Mouse (Mus musculus): ENCODE measurements around the gene Apobec1. TPM values are rescaled to one million over a fixed set of nuclear protein-coding genes. Genes with fewer than 3 reads are reported as not detected.
"Not testable (repeated sequence)": the region's sequence is repeated elsewhere in the genome, so short reads cannot be mapped to it uniquely, and the experiment has no call there.

Gene Apobec1
- total RNA-seq (2022): 1 to 10 TPM; 1.7 to 5.5 (median 4.9) TPM

DNA sequence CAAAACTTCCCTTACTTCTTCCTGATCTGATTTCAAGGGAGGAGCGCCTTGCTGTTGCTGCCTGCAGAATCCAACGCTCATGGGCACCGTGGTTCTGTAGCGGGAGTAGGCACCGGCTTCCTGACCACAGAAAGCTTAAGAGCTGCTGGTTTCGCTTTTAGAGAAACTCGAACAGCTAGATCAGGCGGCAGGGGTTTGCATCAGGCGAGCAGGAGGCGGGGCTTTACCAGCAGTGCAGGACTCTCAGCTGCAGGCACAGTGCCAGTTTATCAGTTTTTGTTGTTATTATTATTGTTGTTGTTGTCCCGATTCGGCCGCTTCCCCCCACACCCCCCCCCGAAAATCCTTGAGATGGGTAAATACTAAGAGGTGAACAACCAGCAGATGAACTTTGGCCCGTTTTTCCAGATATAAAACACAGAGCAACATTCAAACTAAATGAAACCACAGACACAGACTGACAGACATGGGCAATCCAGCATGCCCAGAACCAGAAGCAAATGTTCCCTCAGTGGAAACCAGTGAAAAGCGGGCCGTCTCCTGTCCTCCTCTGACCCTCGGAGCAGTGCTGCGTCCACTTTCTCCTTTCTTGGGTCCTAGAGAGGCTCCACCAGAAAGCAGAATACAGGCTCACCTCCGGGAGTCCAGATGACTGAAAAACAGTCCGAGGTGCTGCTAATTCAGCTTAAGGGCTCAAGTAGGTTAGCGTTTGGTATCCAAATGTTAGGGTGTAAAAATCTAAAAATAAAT lies at the start of gene Apobec1:
TSS of gene Apobec1 (minus strand) at position 203 of the 750 bp plus-strand sequence.
- DNase-seq (ENCODE audit: low spot score): peak; percentile 82

DNA sequence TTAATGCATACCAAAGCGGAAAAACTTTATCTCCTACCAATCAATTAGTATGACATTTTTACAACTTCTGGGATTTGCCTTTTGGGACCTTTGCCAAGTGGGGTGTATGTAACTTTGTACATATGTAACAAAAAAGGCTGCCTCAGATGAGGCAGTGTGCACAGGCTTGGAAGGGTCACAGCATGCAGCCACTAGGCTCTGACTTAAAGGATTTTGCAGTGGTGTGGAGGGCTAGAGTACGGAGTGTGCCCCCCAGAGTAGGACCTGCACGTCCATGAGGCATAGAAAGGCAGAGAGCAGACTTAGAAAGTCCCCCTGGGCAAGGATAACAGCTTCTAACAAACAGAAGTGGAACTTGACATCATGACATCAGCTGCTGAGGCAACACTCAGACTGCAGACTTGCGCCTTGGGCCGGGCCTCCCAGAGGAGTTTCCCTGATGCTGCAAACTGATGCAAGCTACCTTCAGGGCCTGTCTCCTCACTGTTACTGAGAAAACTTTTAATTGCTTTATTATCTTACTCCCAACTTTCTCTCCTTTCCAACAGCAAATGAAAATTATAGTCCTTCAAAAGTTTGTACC lies 48.2 kb upstream of the Apobec1 start:
- DNase-seq (ENCODE audit: low spot score): no peak

DNA sequence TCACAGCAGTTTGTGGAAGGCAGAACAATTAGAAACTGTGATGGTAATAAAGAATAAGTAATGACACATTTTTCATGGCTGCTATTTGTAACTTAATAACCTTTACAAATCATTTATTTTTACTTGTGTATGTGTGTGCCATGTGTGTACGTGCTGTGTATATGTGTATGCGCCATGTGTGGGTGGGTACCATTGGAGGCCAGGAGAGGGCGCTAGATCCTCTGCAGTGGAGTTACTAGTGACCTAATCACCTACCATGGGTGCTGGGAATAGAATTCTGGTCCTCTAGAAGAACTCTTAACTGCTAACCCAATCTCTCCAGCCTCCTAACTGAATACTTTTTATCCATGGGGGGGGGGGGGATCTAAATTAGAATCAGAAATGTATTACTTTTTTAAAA lies 47.7 kb upstream of the Apobec1 start:
- DNase-seq (ENCODE audit: low spot score): no peak

DNA sequence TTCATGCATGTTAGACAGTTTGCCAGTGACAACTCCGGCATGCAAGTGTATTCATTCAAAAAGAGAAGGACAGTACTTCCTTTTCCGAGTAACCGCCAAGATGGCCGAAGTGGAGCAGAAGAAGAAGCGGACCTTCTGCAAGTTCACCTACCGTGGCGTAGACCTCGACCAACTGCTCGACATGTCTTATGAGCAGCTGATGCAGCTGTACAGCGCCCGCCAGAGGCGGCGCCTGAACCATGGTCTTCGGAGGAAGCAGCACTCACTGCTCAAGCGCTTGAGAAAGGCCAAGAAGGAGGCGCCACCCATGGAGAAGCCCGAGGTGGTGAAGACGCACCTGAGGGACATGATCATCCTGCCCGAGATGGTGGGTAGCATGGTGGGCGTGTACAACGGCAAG lies 42.0 kb upstream of the Apobec1 start:
- not testable (repeated sequence) for DNase-seq (ENCODE audit: low spot score)

DNA sequence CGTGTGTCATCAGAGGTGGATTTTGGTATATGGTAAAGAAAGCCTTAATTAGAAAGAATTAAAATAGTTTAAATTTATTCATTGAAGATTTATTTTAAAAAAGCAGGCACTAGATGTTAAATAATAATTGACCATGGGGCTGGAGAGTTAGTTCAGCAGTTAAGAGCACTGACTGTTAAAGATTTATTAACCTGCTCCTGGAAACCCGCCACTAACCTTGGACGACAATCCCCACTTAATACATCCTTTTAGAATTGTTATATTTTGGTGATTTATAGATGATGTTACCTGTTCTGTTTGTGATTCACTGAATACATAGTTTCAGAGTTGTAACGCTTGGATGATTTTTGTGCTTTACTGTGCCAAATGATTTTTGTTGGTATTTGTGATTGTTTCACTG lies 35.3 kb upstream of the Apobec1 start:
- DNase-seq (ENCODE audit: low spot score): not testable (repeated sequence)

DNA sequence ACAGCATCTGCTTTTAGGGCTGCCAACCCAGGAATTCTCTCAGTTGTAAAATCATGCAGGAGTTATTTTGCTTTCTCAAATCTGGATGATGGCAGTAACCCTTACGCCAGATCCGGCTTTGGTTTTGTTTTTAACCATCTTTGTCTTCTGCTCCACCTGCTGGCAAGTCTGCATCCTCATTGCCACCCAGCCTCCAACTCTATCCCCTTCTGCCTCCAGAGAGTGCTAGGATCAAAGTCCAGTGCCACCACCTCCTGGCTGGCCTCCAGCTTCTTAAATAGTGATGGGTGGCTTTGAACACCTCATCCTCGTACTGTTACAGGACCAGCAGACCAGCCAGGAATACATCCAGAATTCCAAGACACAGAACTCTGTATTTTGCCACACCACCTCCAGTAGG lies 34.4 kb upstream of the Apobec1 start:
- no peak for DNase-seq (ENCODE audit: low spot score)

DNA sequence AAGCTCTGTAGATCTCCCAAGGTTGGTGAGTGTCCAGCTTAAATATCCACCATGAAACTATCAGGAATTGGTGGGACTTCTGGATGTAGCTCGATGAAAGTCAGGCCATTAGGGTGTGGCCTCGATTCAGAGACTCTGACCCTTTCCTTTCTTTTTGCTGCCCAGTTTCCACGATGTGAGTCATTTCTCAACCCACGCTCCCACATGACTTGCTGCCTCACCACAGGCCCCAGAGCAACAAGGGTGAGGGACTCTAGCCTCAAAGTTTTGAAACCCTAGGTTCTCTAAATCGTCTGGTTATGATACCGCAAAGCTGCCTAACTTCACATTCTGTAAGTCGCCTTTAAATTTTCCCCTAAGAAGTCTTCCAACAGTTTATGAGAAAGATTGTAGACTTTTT lies 33.1 kb upstream of the Apobec1 start:
- DNase-seq (ENCODE audit: low spot score): peak; percentile 17

DNA sequence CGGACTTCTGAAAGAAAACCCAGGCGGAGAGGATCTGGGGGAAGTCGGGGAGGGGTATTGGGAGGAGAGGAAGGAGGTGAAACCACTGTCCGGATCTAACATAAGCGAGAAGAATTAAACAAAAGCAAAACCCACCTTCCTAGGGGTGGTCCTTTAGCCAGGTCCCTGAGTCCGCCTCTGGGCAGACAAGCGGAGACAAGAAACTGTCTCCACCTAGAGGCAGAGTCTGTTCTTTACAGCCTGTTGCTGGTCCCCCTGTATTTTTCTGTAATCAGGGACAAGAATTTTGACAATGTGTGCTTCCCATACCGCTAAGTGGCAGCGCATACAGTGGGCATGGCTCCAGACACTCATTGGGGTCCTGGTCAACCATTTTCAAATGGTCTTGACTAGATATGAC lies 31.2 kb upstream of the Apobec1 start:
- peak; percentile 39 for DNase-seq (ENCODE audit: low spot score)

DNA sequence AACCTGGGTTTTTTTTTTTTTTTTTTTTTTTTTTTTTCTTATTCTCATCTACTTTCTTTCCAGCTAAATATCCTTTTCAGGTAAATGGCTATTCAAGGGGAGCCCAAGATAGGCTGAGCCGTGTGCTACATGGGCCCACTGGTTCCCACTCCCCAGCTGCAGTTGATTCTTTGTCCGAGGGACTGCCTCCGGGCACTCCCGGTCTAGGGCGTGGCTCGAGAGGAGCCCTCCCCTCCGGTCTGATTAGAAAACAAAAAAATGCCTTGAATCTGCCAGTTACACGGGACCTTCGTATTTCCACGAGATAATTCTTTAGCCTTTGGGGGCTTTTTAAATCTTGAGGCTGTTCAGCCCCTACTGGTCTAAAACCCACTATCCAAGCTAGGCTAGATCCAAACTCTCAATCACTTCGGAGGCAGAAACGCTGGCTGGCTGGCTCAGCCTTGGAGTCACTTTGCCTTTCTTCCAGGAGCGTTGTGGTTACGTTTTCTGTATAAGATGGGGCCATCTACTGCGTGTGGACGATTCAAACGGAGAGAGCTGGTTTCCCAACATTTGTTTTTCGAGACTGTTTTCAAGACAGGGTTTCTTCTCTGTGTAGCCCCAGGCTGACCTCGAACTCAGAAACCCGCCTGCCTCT lies 25.3 kb upstream of the Apobec1 start:
- DNase-seq (ENCODE audit: low spot score): no peak

DNA sequence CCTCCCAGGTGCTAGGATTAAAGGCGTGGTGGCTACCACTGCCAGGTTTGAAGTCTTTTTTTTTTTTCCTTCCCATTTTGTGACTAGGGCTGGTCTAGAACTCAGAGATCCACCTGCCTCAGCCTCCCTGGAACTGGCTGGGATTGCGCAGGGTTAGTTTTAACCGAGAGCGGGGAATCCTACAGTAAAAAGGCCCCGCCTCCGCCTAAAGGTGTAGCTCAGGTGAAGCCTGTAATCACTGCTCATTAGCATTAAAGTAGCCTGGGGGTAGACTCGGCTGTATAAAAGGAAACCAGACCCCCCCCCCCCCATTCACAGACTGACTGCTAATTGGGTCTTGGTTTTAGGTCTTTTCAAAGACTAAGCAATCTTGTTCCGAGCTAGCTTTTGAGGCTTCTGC lies 23.9 kb upstream of the Apobec1 start, which contains the start of gene Dppa3:
TSS of gene Dppa3 (plus strand) at position 301 of the 400 bp plus-strand sequence.
- no peak for DNase-seq (ENCODE audit: low spot score)

DNA sequence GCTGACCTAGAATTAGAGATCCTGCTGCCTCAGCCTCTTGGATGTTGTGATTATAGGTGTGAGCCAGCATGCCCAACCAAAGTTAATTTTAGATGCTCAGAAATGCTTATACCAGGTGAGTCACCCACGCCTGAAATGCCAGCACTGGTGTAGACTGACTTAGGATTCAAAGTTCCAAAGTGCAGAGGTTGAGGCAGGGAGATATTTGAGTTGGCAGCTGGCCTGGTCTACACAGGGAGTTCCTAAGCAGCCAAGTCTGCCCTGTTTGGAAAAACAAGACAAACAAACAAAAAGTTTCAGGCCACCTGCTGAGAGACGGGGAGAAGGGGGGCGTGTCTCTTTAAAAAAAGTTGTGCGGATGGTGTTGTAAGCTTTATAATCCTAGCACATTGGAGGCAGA lies 22.9 kb upstream of the Apobec1 start:
- no peak for DNase-seq (ENCODE audit: low spot score)

DNA sequence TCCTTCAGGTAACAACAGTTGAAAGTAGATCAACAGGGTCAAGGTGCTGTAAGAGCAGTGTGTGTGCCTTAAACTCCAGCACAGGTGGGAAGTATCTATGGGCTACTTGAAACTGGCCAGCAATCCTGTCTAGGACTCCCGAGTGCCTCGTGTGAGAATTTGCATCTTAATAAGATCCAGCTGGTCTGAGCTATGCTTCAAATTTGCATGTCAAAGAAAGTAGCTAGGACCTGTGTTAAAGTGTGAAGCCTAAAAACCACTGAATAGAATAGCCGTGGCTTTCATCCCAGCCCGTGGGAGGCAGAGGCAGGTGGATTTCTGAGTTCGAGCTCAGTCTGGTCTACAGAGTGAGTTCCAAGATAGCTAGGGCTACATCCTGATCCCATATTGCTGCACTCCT lies 22.2 kb upstream of the Apobec1 start:
- DNase-seq (ENCODE audit: low spot score): no peak

DNA sequence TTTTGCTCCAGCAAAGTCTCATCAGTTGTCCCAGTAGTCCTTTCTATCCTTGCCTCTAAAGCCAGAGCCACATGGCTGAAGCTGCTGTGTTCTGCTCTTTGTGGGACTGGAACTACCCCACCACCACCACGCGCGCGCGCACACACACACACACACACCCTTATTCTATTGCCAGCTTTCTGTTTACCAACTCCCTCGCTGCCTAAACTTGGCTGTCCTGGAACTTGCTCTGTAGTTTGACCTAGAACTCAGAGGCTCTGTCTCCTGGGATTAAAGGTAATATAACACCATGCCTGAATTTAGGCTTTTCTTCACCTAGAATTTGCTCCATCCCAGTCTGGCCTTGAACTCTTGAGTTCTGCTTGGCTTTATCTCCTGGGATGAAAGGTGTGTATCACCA lies 18.8 kb upstream of the Apobec1 start:
- DNase-seq (ENCODE audit: low spot score): no peak

DNA sequence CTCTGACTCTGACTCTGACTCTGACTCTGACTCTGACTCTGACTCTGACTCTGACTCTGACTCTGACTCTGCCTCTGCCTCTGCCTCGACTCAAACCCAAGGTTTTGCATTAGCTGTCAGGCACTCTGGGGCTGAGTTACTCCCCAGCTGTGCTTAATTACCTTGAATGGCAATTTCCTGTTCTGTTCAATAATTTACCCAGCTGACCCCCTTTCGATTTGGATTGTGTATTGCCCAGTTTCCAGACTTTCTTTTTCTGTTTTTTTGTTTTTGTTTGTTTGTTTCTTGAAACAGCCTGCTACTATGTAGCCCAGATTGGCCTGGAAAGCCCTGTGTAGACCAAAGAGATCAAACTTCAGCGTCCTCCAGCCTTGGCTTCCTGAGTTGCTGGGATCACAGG lies 13.8 kb upstream of the Apobec1 start:
- DNase-seq (ENCODE audit: low spot score): no peak

DNA sequence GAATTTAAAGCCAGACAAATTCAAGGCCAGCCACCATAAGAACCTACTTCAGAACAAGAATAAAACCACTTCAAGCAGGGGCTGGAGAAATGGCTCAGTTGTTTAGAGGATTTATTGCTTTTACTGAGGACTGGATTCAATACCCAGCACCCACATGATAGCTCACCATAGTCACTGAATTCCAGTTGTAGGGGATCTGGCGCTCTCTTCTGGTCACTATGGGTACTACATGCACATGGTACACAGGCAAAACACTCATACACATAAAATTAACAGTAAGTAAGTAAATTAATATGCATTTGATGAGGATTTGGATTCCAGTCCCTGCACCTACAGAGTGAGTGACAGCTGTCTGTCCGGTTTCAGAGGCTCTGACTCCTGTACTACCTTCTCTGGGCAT lies 11.8 kb upstream of the Apobec1 start:
- no peak for DNase-seq (ENCODE audit: low spot score)

DNA sequence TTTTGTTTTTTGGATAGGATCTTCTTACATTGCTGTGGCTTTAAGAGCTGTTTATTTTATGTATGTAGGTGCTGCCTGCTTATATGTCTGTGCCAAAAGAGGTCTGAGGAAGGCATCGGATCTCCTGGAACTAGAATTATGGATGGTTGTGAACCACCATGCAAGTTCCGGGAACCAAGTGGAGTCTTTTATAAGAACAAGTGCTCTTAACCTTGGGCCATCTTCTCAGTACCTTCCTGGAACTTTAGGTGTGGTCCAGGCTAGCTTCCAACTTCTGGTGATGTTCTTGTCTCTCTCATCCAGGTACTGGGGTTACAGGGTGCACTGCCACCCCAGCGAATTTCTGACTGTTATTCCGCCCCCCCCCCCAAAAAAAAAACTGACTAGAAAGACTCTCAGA lies 10.2 kb upstream of the Apobec1 start:
- no peak for DNase-seq (ENCODE audit: low spot score)

DNA sequence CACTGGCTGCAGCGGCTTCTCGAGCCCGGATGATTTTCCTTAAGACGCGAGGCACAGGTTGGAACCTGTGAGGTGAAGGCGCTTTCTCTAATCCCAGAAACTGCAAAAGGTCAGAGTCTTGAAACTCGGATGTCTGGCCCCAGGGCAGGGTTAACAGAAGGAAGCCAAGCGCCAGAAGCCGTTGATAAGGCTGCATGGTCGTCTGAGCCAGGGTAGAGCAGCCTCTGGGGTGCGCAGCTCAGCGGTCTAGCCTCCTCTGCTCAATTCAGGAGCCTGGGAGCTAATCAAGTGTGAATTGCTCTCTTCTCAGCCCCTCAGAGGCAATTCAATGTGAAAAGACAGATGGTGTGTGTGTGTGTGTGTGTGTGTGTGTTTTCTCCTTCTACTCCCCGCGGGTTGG lies 7.5 kb upstream of the Apobec1 start, which contains the start of gene Gdf3:
TSS of gene Gdf3 (minus strand) at position 317 of the 400 bp plus-strand sequence.
- DNase-seq (ENCODE audit: low spot score): no peak

DNA sequence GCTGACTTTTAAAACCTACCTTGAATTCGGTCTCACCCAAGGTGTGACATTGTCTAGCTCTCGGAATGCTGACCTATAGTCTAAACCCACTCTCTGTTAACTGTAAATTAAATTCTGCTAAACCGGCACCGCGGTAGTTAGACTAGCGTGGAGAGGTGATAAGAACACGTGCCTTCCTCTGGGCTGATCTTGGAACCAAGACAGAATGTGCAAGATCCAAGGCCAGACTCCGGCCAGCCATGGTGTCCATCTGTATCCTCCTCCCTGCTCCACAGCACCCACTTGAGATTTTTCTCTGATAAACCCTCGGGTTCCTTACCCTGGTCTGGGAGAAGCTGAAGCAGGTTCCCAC lies 7.1 kb upstream of the Apobec1 start:
- no peak for DNase-seq (ENCODE audit: low spot score)

DNA sequence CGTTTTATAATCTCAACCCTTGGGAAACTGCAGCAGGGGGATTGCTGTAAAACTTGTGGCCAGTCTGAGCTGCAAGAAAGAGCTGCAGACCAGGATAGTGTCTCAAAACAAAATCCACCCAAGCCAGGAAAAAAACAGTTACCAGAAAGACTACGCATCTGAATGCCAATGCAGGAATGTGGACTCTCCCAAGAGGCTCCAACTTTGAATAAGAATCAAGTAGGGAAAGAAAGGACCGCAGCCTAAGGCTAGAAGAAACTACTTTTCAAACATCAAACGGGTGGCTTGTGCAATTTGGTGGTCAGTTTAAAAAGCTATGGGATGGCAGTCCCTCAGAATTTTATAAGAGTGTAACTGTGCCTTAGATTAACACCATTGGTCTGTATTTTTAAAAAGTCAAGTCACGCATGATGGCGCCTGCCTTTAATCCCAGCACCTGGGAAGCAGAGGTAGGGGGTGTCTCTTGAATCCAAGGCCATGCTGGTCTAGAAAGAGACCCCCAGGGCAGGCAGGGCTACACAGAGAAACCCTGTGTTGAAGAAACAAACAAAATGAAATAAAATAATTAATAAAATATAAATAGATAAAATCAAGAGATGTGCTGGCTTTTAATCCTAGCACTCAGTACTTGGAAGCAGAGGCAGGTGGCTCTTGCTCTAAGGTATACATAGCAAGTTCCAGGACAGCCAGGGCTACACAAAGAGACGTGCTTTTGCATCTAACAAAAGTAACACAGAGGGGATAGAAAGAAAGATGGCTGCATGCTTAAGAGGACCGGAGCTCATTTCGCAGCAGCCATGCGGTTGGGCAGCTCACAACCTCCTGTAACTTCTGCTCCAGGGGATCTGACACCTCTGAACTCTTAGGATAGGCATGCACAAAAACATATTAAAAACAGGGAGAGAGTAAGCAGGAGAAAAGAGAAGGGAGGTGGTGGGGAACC lies 6.5 kb upstream of the Apobec1 start:
- no peak for DNase-seq (ENCODE audit: low spot score)

DNA sequence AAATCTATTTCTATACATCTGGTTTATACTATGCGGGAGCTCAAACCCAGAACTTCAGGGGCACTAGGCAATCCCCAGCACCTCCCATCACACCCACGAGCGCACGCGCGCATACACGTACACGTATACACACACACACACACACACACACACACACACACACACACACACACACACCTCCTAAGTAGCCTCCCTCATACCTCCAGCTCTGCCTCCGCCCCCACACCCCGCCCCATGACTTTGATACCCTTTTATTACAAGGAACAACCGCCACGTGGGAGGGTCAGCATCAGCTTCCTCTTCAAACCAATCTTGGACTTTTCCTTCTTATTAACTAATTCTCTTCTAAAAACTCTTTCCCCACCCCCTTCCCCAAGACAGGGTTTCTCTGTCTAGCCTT lies 5.5 kb upstream of the Apobec1 start:
- DNase-seq (ENCODE audit: low spot score): no peak

DNA sequence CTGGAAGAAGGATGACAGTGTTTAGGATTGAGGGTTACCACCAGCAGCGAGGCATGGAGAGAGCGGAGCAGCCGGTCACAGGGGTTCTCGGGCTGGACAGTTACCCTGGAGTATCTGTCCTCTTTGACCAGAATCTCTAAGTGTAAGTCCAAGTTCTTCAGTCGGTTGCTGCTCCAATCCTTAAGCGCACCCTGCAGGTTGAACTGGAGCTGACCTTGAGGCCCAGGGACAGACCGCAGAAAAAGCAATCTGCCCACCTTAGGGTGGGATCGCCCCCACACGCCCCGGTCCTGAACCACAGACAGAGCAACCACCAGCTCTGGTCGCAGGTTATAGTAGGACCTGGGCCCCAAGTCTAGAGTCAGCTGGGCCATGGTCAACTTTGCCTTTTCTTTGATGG lies 4.4 kb upstream of the Apobec1 start:
- DNase-seq (ENCODE audit: low spot score): no peak

DNA sequence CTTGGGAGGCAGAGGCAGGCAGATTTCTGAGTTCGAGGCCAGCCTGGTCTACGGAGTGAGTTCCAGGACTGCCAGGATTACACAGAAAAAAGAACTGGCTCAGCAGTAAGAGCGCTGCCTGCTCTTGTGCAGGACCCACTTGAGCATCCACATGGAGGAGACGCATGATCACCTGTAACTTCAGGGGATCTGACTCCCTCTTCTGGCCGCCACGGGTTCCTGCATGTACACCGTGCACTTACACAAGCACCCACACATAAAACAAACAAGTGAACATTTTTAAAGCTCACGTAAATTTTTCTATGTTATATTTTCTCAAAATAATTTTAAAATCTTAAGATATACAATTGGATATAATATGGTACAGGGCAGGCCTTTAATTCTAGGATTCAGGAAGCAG lies 3.2 kb upstream of the Apobec1 start:
- DNase-seq (ENCODE audit: low spot score): no peak
